Mouse (Mus musculus) CH12.LX (cell line): ENCODE results near the gene Atp2c2.

Experiments
- CTCF ChIP-seq, 2 experiments: IDR thresholded peaks in 1 of 2; conservative IDR thresholded peaks in 1 of 2; 2 replicates each; pipeline ENCODE4 v1.5.1; 2011 to 2012; ENCODE audit warnings: low read depth in 2 of 2, low read length in 2 of 2, improper control_type of control experiment in 1 of 2, inconsistent platforms in 1 of 2, mild to moderate bottlenecking in 1 of 2, moderate library complexity in 1 of 2
- E2F4 ChIP-seq: IDR thresholded peaks from 2 replicates; pipeline ENCODE4 v1.6.1; 2011; ENCODE audit warnings: low read depth, low read length, improper control_type of control experiment; ENCODE audit not compliant: insufficient replicate concordance
- HCFC1 ChIP-seq: IDR thresholded peaks from 2 replicates; pipeline ENCODE4 v1.6.1; 2012; ENCODE audit warnings: low read depth, mild to moderate bottlenecking, inconsistent platforms, low read length, improper control_type of control experiment
- MAX ChIP-seq: IDR thresholded peaks from 2 replicates; pipeline ENCODE4 v1.6.1; 2011; ENCODE audit warnings: low read length, improper control_type of control experiment
- MEF2A ChIP-seq: IDR thresholded peaks from 2 replicates; pipeline ENCODE4 v1.6.1; 2014; ENCODE audit warnings: low read depth, mild to moderate bottlenecking, inconsistent platforms, low read length, improper control_type of control experiment, borderline replicate concordance
- RCOR1 ChIP-seq: conservative IDR thresholded peaks from 2 replicates; pipeline ENCODE4 v1.6.1; 2012; ENCODE audit warnings: low read depth, mild to moderate bottlenecking, inconsistent platforms, low read length, improper control_type of control experiment
- USF1 ChIP-seq: IDR thresholded peaks from 2 replicates; pipeline ENCODE4 v1.6.1; 2014; ENCODE audit warnings: low read depth, mild to moderate bottlenecking, inconsistent platforms, low read length, improper control_type of control experiment

DNA sequence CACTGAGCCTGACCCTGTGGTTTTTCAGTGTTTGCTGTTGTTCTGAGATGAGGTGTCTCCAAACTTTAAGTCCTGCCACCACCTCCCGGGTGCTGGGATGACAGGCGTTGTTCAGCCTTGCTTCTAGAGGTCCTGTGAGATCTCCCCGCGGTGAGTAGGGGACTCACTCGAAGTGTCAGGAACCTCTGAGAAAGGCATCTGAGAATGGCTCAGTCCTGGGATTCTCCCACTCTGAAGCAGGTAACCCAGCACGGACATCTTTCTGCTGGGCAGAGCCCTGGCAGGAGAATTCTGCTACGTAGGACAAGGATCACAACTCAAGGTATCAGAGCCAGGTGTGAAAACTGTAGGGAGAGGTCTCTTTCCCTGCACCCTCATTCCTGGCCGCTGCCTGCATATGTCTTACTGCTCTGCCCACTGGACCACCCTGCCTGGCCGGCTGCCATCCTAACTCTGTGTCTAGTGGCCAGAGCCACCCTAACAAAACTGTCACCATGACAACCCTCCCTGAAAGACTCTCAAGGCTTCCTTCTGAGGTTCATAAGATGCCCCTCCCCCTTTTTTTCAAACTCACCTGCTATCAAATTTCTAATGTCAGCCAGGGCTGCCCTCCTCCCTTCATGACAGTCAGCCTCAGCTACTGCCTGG is 80.7 kb downstream of the Atp2c2 start:
- TF ChIP-seq CTCF (conservative IDR thresholded peaks at IDR 0.05 in 1 of 2, IDR thresholded peaks at IDR 0.05 in 1 of 2; ENCODE audit: low read depth in 2 of 2, low read length in 2 of 2) (no peak), MEF2A (no peak), E2F4 (no peak), RCOR1 (no peak), HCFC1 (no peak), USF1 (no peak), MAX (no peak)
